Mouse (Mus musculus): ENCODE measurements around the gene Klra4. TPM values are rescaled to one million over a fixed set of nuclear protein-coding genes. Genes with fewer than 3 reads are reported as not detected.
"Not testable (repeated sequence)": the region's sequence is repeated elsewhere in the genome, so short reads cannot be mapped to it uniquely, and the experiment has no call there.

Klra4 gene
- not detected in 2 replicates for polyA plus RNA-seq (2015; fragmentation: Nextera tagmentation; extraction: Ambion mirVana)

DNA sequence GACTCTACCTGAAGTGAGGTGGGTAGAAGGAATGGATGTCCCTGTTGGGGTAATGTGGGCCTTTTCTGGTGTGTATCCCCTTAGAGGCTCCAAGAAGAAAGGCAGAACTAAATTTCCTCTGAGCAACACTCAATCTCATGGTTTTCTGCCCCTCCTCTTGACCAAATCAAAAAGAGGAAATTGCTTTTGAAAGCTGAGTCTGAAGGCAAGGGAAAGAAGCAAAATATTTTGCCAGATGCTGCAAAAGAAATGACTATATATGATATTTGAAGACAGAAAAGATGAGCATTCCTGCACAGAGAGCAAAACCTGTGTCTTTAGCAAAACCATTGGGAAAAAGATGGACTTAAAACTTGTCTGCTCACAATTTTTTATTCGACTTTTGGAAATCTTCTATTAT is at the start of gene Klra4:
Klra4 (minus strand) TSS at position 101 of the 400 bp plus-strand sequence.
- H3K9ac ChIP-seq; H3K9me3 ChIP-seq; H3K4me3 ChIP-seq (replicated peaks); H3K27ac ChIP-seq; H3K4me2 ChIP-seq; ATAC-seq (ENCODE audit: insufficient read depth, low FRiP score, low read depth); H3K27me3 ChIP-seq (replicated peaks); H3K4me1 ChIP-seq; H3K36me3 ChIP-seq: not testable (repeated sequence)
- WGBS: 59% methylated on average over 1 of the region's 1 CpGs

DNA sequence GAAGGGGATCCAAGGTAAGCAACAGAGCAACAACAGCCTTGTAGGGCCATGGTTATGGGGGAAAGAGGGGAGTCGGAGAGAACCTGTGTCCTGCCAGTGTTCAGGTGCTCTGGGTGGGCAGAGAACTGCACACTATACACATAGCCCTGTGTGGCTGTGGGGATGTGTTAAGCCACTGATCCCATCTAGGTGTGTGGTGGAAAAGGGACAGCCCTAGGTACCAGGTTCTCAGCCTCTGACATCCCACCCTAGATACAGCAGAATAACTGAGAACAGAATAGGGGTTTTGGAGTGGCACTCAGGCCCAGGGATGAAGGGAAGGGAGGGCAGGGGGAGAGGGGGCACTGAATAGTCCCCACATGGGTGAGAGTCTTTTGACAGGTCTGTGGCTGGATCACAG is 43.4 kb upstream of the Klra4 start:
- no peak overlapping the region for H3K4me3 ChIP-seq (replicated peaks)
- no peak overlapping the region for H3K27ac ChIP-seq
- H3K36me3 ChIP-seq: no peaks in the 10 kb centered on the region
- H3K4me2 ChIP-seq: no peak overlapping the region
- no peaks in the 10 kb centered on the region for H3K9me3 ChIP-seq
- no peaks in the 10 kb centered on the region for H3K27me3 ChIP-seq (replicated peaks)
- H3K4me1 ChIP-seq: no peaks in the 10 kb centered on the region
- WGBS: 80% methylated on average over 1 of the region's 1 CpGs
- H3K9ac ChIP-seq: no peak overlapping the region
- no peak for ATAC-seq (ENCODE audit: insufficient read depth, low FRiP score, low read depth)

DNA sequence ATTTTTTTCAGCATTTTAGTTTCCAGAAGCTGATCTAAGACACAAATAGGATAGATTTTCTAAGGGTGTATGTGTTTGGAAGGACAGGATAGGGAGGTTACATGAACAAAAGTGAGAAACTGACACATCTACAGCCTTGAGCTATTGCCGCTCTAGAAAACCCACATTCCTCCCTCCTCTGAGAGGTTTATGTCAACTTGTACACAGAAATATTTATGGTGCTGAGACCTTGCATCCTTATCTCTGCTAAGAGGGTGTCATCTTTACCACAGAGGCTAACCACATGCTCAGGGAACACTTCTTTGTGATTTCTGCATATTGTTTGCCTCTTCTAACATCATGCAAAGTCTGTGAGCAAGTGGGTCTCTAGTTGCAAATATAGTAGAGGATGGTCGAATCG is 35.7 kb upstream of the Klra4 start:
- ATAC-seq (ENCODE audit: insufficient read depth, low FRiP score, low read depth); H3K4me2 ChIP-seq; H3K27ac ChIP-seq; H3K9ac ChIP-seq; H3K36me3 ChIP-seq; H3K4me3 ChIP-seq (replicated peaks); H3K9me3 ChIP-seq; H3K27me3 ChIP-seq (replicated peaks); H3K4me1 ChIP-seq: not testable (repeated sequence)
- 79% methylated on average over 3 of the region's 3 CpGs for WGBS

DNA sequence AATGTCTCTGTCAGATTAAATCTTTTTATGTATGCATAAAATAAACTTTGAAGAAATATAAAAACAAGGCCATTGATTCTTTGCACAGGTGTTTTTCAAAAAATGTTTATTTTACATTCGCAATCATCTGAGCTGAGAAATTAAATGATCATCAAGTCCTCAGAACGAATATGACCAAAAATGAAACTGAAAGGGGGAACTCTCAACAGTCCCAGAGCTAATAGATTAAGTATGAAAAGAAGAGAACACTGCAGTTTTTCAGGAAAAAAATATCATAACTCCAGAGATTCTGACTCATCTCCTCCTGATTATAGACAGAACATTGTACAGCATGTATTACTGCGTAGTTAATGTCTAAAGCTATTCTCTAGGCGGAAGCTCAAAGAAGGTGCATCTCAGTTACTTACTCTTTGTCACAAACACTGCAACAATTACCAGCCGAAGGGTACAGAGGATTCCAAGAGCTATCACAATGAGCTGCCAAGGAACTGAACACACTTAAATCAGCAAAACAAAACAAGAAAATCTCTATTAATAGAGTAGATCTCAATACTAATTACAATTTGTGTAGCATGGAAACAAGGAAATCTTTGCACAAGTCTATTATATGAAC is 25.4 kb upstream of the Klra4 start:
- Histone ChIP-seq H3K4me1 (no peaks in the 10 kb centered on the region), H3K36me3 (no peaks in the 10 kb centered on the region), H3K9ac (no peak overlapping the region), H3K9me3 (no peaks in the 10 kb centered on the region), H3K27ac (no peak overlapping the region), H3K27me3 (replicated peaks) (no peaks in the 10 kb centered on the region), H3K4me3 (replicated peaks) (no peak overlapping the region), H3K4me2 (no peak overlapping the region)
- 71% methylated on average over 5 of the region's 5 CpGs for WGBS
- ATAC-seq (ENCODE audit: insufficient read depth, low FRiP score, low read depth): no peak

DNA sequence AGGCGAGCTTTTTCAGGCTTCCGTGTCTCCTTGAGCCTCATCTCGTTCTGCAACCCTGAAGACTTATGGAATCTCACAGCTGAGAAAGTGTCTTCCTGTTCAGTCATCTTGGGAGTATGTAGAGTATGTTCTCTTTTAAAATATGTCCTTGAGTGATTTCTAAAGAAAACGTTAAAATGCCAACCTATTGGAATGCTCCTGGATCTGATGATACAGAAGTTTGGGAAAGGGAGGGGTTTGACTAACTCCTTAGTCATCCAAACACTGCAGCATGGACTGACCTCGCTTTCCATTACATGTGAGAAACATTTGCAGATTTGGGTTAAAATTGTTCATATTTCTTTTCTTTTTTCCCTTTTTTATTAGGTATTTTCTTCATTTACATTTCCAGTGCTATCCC is 1.9 kb downstream of the Klra4 start:
- 73% methylated on average over 5 of the region's 5 CpGs for WGBS
- no peak for ATAC-seq (ENCODE audit: insufficient read depth, low FRiP score, low read depth)
- Histone ChIP-seq H3K27ac (no peak overlapping the region), H3K4me3 (replicated peaks) (no peak overlapping the region), H3K4me1 (no peaks in the 10 kb centered on the region), H3K27me3 (replicated peaks) (no peaks in the 10 kb centered on the region), H3K36me3 (no peaks in the 10 kb centered on the region), H3K4me2 (no peak overlapping the region), H3K9ac (no peak overlapping the region), H3K9me3 (no peaks in the 10 kb centered on the region)

DNA sequence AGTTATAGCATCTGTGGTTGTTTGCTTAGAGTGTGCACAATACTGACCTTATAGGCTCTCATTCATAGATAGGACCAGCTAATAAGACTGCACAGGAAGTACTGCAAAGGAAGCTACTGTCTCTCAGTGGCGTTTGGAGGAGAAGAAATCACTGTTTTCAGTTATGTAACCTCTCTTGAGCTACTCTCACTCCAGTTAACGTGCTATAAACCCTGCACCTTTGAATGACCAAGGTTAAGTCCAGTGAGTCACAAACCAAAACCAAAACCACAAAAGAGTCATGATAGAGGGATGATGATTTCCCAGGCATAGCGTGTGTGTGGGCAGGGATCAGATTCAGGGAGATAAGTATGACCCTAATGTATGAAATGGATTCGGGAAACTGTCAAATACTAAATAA is 31.9 kb downstream of the Klra4 start:
- H3K27me3 ChIP-seq (replicated peaks); H3K4me1 ChIP-seq; H3K36me3 ChIP-seq; ATAC-seq (ENCODE audit: insufficient read depth, low FRiP score, low read depth); H3K9me3 ChIP-seq; H3K9ac ChIP-seq; H3K4me2 ChIP-seq; H3K27ac ChIP-seq; H3K4me3 ChIP-seq (replicated peaks): not testable (repeated sequence)
- 53% methylated on average over 4 of the region's 4 CpGs for WGBS

DNA sequence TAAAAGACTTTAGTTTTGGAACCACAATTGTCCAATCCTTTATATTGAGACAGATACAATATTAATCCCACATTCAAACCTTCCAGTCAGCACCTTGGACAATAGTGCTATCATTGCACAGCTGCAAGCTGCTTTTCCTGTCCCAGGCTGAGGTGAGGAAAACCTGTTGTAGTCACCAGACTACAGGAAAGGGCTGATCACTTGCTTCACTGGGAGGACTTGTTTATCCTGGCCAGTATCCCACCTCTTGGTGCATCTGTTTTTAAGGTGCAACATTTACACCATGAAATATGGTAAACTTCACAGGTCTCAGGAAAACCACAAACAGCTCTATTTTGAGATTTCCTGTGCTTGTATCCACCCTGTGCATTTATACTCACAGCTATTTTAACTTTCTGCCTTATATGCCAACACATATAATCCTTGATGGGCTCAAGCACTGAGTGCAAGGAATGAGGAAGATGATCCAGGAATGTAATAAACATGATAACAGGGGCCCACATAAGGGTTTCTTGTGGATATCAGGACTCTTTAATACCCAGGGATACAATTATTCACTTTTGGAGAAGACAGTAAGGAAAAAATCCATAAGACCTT is 35.5 kb downstream of the Klra4 start:
- H3K4me3 ChIP-seq (replicated peaks); H3K36me3 ChIP-seq; H3K27ac ChIP-seq; H3K4me2 ChIP-seq; H3K27me3 ChIP-seq (replicated peaks); ATAC-seq (ENCODE audit: insufficient read depth, low FRiP score, low read depth); H3K4me1 ChIP-seq; H3K9ac ChIP-seq; H3K9me3 ChIP-seq: not testable (repeated sequence)

DNA sequence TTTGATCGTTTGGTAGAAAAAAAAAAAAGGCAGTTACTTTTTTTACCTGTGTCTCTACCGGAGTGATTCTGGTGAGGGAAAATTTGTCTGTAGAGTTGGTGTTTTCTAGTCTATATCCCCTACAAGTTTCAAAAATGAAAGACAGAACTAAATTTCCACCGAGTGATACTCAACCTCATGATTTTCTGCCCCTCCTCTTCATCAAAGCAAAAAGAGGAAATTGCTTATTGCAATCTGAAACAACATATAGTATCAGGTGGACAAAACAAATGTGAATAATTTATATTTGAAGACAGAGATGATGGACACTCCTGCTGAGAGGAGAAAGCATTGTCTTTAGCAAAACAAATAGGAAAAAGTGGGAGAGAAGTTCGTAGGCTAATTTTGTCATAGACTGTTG is 40.2 kb downstream of the Klra4 start, which contains the start of gene Klra6:
Klra6 (minus strand) TSS at position 101 of the 400 bp plus-strand sequence.
- H3K4me3 ChIP-seq (replicated peaks): no peak within 1 kb of the TSS
- no peak within 1 kb of the TSS for H3K27ac ChIP-seq
- no peak for ATAC-seq (ENCODE audit: insufficient read depth, low FRiP score, low read depth)
- H3K36me3 ChIP-seq: no peaks in the 10 kb centered on the region
- no peak within 1 kb of the TSS for H3K4me2 ChIP-seq
- H3K4me1 ChIP-seq: no peaks in the 10 kb centered on the region
- 78% methylated on average over 4 of the region's 4 CpGs for WGBS
- H3K9ac ChIP-seq: no peak within 1 kb of the TSS
- H3K9me3 ChIP-seq: no peaks in the 10 kb centered on the region
- no peaks in the 10 kb centered on the region for H3K27me3 ChIP-seq (replicated peaks)

Other genes starting within 250 kb of the Klra4 start
- not detected in 2 replicates for gene Gm17631, start 204.6 kb downstream of the Klra4 start, polyA plus RNA-seq (2015; fragmentation: Nextera tagmentation; extraction: Ambion mirVana)
- 0.15 TPM in 1 of 2 replicates, not detected in the other for gene Klra17, start 190.6 kb downstream of the Klra4 start, polyA plus RNA-seq (2015; fragmentation: Nextera tagmentation; extraction: Ambion mirVana)
- gene Klra5, start 149.6 kb downstream of the Klra4 start, polyA plus RNA-seq (2015; fragmentation: Nextera tagmentation; extraction: Ambion mirVana): 0.21 TPM in 1 of 2 replicates, not detected in the other
- not detected in 2 replicates for gene Klra6, start 40.3 kb downstream of the Klra4 start, polyA plus RNA-seq (2015; fragmentation: Nextera tagmentation; extraction: Ambion mirVana)
- gene Klra8, start 62.6 kb upstream of the Klra4 start, polyA plus RNA-seq (2015; fragmentation: Nextera tagmentation; extraction: Ambion mirVana): not detected in 2 replicates
- not detected in 2 replicates for gene Klra9, start 125.8 kb upstream of the Klra4 start, polyA plus RNA-seq (2015; fragmentation: Nextera tagmentation; extraction: Ambion mirVana)
- not detected in 2 replicates for gene Klra7, start 166.1 kb upstream of the Klra4 start, polyA plus RNA-seq (2015; fragmentation: Nextera tagmentation; extraction: Ambion mirVana)
- not detected in 2 replicates for gene Klra10, start 214.7 kb upstream of the Klra4 start, polyA plus RNA-seq (2015; fragmentation: Nextera tagmentation; extraction: Ambion mirVana)

All from stomach, embryonic 15.5 days (tissue).